Comparison of ENCODE assay signal across 24 mouse cellular contexts in genomic region chr16:91448895-91449294, GRCm38 (mm10). TPM values are rescaled to one million over a fixed set of nuclear protein-coding genes. Genes with fewer than 3 reads are reported as not detected.
DNase-seq lines count a peak whose midpoint lies in the region; ATAC-seq and TF ChIP-seq lines count a peak whose summit lies in the region.
"Had no signal": no experiment of that assay in that cellular context is flagged by ENCODE, and none has a peak within 500 bp of the region (broad histone marks: within the 10 kb centered on the region; RNA-seq: fewer than 3 reads in every experiment).

No protein-coding gene starts in this region.

- H3K4me1 ChIP-seq in liver, embryonic 14.5 days (replicated peaks; ENCODE audit: control insufficient read depth in 2 of 2, insufficient read depth in 2 of 2, low read length in 1 of 2) = peaks cover 39 to 67% of the 10 kb centered on the region in 2 experiments
- no peaks in the 10 kb centered on the region for H3K4me1 ChIP-seq in midbrain, embryonic 15.5 days
- H3K4me1 ChIP-seq: hindbrain, embryonic 15.5 days had no signal

- no peak for TF ChIP-seq EP300 in liver, embryonic 14.5 days (IDR thresholded peaks at IDR 0.05; ENCODE audit: low read depth)

- no peak for TF ChIP-seq CTCF in liver, embryonic 14.5 days (IDR thresholded peaks at IDR 0.05; ENCODE audit: low read depth)

- WGBS in liver, embryonic 14.5 days (ENCODE audit: insufficient replicate concordance) = 34% methylated on average over 7 of the region's 7 CpGs
- 88% methylated on average over 7 of the region's 7 CpGs for WGBS in midbrain, embryonic 15.5 days

- H3K27me3 ChIP-seq in liver, embryonic 14.5 days (ENCODE audit: control insufficient read depth, insufficient read depth, low read length) = no peaks in the 10 kb centered on the region
- H3K27me3 ChIP-seq in midbrain, embryonic 15.5 days (replicated peaks) = no peaks in the 10 kb centered on the region
- H3K27me3 ChIP-seq: embryonic facial prominence, embryonic 13.5 days; heart, embryonic 12.5 days; hindbrain, embryonic 15.5 days had no signal

- no peaks in the 10 kb centered on the region for H3K36me3 ChIP-seq in liver, embryonic 14.5 days (replicated peaks; ENCODE audit: control insufficient read depth, insufficient read depth, low read depth)
- no peaks in the 10 kb centered on the region for H3K36me3 ChIP-seq in midbrain, embryonic 15.5 days (replicated peaks)
- H3K36me3 ChIP-seq: embryonic facial prominence, embryonic 13.5 days; forebrain, embryonic 10.5 days; heart, embryonic 12.5 days; hindbrain, embryonic 15.5 days had no signal

- H3K9ac ChIP-seq in liver, embryonic 14.5 days (replicated peaks) = no peak overlapping the region
- no peak overlapping the region for H3K9ac ChIP-seq in midbrain, embryonic 15.5 days
- H3K9ac ChIP-seq: embryonic facial prominence, embryonic 13.5 days; heart, embryonic 12.5 days; hindbrain, embryonic 15.5 days had no signal

- H3K4me3 ChIP-seq in liver, embryonic 14.5 days (ENCODE audit: insufficient read depth in 1 of 2, low read depth in 2 of 2, low read length in 2 of 2) = no peak overlapping the region
- no peak overlapping the region for H3K4me3 ChIP-seq in midbrain, embryonic 15.5 days
- H3K4me3 ChIP-seq: embryonic facial prominence, embryonic 13.5 days; forebrain, embryonic 10.5 days; gastrocnemius, adult 2 months; heart, embryonic 12.5 days; hindbrain, embryonic 15.5 days had no signal

- H3K27ac ChIP-seq in liver, embryonic 14.5 days = peak overlapping the region; percentile 92
- H3K27ac ChIP-seq in midbrain, embryonic 15.5 days = no peak overlapping the region
- H3K27ac ChIP-seq: embryonic facial prominence, embryonic 13.5 days; forebrain, embryonic 10.5 days; gastrocnemius, adult 2 months; hindbrain, embryonic 15.5 days had no signal

- no peaks in the 10 kb centered on the region for H3K9me3 ChIP-seq in liver, embryonic 14.5 days (ENCODE audit: control insufficient read depth, low read length)
- no peaks in the 10 kb centered on the region for H3K9me3 ChIP-seq in midbrain, embryonic 15.5 days
- H3K9me3 ChIP-seq: embryonic facial prominence, embryonic 13.5 days; forebrain, embryonic 10.5 days; heart, embryonic 12.5 days; hindbrain, embryonic 15.5 days had no signal

- peak; percentile 75 for DNase-seq in liver
- DNase-seq in liver, embryonic 14.5 days (ENCODE audit: low read depth in 3 of 3, low spot score in 3 of 3) = no peak
- no peak for DNase-seq in layer of hippocampus, postnatal 36 days
- DNase-seq in adrenal gland, postnatal 10 days = no peak
- DNase-seq: adrenal gland, adult 8-10 months; cerebellum, adult 11 months; cerebellum, adult 8-10 months; cerebellum, postnatal 36 days; gastrocnemius, adult 2 months; gastrocnemius, postnatal 25 days had no signal

- ATAC-seq in erythroid progenitor cell, adult 5-6 weeks (replicated peaks; ENCODE audit: low FRiP score, poor library complexity, severe bottlenecking) = 0 out of 2 replicates have a peak, but pooled peaks have one; percentile 39
- ATAC-seq in liver, embryonic 14.5 days (ENCODE audit: insufficient read depth) = peak; percentile 55
- 0 out of 2 replicates have a peak, but pooled peaks have one; percentile 27 for ATAC-seq in megakaryocyte-erythroid progenitor cell, adult 5-6 weeks (replicated peaks; ENCODE audit: low FRiP score, low TSS enrichment, poor library complexity, severe bottlenecking)
- no peak for ATAC-seq in midbrain, embryonic 15.5 days (replicated peaks)
- ATAC-seq: forebrain, embryonic 14.5 days had no signal

- no peak overlapping the region for H3K4me2 ChIP-seq in liver, embryonic 14.5 days (ENCODE audit: low read depth)
- H3K4me2 ChIP-seq in midbrain, embryonic 15.5 days = no peak overlapping the region
- H3K4me2 ChIP-seq: embryonic facial prominence, embryonic 13.5 days; heart, embryonic 12.5 days; hindbrain, embryonic 15.5 days had no signal

RNA-seq across cellular contexts. Expression of gene Ifnar1, which starts 36.1 kb away (rescaled TPM):
- total RNA-seq in erythroid progenitor cell, adult 5-6 weeks (2015; ENCODE audit: low replicate concordance) = 31.9 and 32.1 TPM in 2 replicates
- total RNA-seq in erythroid progenitor cell, adult 5-6 weeks (2017; ENCODE audit: low replicate concordance) = 38.1 and 46.3 TPM in 2 replicates
- 9.3 and 11.6 TPM in 2 replicates for polyA plus RNA-seq in liver, embryonic 14.5 days (2012; rRNA removed)
- polyA plus RNA-seq in liver, embryonic 14.5 days (2014; fragmentation: Nextera tagmentation; extraction: Ambion mirVana) = 15.4 and 16.2 TPM in 2 replicates
- total RNA-seq in megakaryocyte-erythroid progenitor cell, adult 5-6 weeks (2014; fragmentation: Nextera tagmentation) = 16.3 and 19.6 TPM in 2 replicates
- total RNA-seq in megakaryocyte-erythroid progenitor cell, adult 5-6 weeks (2017) = 22.2 and 22.7 TPM in 2 replicates
- polyA plus RNA-seq in midbrain, embryonic 15.5 days (2015; fragmentation: Nextera tagmentation; extraction: Ambion mirVana) = 53.4 and 54.7 TPM in 2 replicates
- 10 to 100 TPM; 45.9 to 51.7 TPM for total RNA-seq in layer of hippocampus, postnatal 36 days (2021)
- 10 to 100 TPM; 71.2 to 85.3 TPM for total RNA-seq in adrenal gland, postnatal 10 days (2021)

RNA-seq across cellular contexts. Expression of gene Il10rb, which starts 42.9 kb away (rescaled TPM):
- 21.8 and 37.8 TPM in 2 replicates for total RNA-seq in erythroid progenitor cell, adult 5-6 weeks (2015; ENCODE audit: low replicate concordance)
- total RNA-seq in erythroid progenitor cell, adult 5-6 weeks (2017; ENCODE audit: low replicate concordance) = 20.5 and 33.1 TPM in 2 replicates
- polyA plus RNA-seq in liver, embryonic 14.5 days (2012; rRNA removed) = 12.4 and 12.7 TPM in 2 replicates
- polyA plus RNA-seq in liver, embryonic 14.5 days (2014; fragmentation: Nextera tagmentation; extraction: Ambion mirVana) = 24.9 and 28.7 TPM in 2 replicates
- 17.3 and 20.6 TPM in 2 replicates for total RNA-seq in megakaryocyte-erythroid progenitor cell, adult 5-6 weeks (2014; fragmentation: Nextera tagmentation)
- 23.1 and 29.0 TPM in 2 replicates for total RNA-seq in megakaryocyte-erythroid progenitor cell, adult 5-6 weeks (2017)
- polyA plus RNA-seq in midbrain, embryonic 15.5 days (2015; fragmentation: Nextera tagmentation; extraction: Ambion mirVana) = 11.7 and 11.9 TPM in 2 replicates
- total RNA-seq in layer of hippocampus, postnatal 36 days (2021) = 1 to 10 TPM; 8.9 to 9.2 TPM
- total RNA-seq in adrenal gland, postnatal 10 days (2021) = 10 to 100 TPM; 75.4 to 78.8 TPM

RNA-seq across cellular contexts. Expression of gene Gm21970, which starts 57.4 kb away (rescaled TPM):
- total RNA-seq in erythroid progenitor cell, adult 5-6 weeks (2015; ENCODE audit: low replicate concordance) = 4.7 and 12.6 TPM in 2 replicates
- total RNA-seq in erythroid progenitor cell, adult 5-6 weeks (2017; ENCODE audit: low replicate concordance) = not detected in 2 replicates
- 0.04 and 0.14 TPM in 2 replicates for polyA plus RNA-seq in liver, embryonic 14.5 days (2012; rRNA removed)
- 0.67 TPM in 1 of 2 replicates, not detected in the other for polyA plus RNA-seq in liver, embryonic 14.5 days (2014; fragmentation: Nextera tagmentation; extraction: Ambion mirVana)
- 7.6 TPM in 1 of 2 replicates, not detected in the other for total RNA-seq in megakaryocyte-erythroid progenitor cell, adult 5-6 weeks (2014; fragmentation: Nextera tagmentation)
- not detected in 2 replicates for total RNA-seq in megakaryocyte-erythroid progenitor cell, adult 5-6 weeks (2017)
- not detected in 2 replicates for polyA plus RNA-seq in midbrain, embryonic 15.5 days (2015; fragmentation: Nextera tagmentation; extraction: Ambion mirVana)
- not detected for total RNA-seq in layer of hippocampus, postnatal 36 days (2021)
- not detected for total RNA-seq in adrenal gland, postnatal 10 days (2021)
- total RNA-seq: ES-E14; gastrocnemius, postnatal 25 days; granulocyte monocyte progenitor cell, adult 5-6 weeks; heart, adult 8-10 months; heart, postnatal 25 days had no signal
- polyA plus RNA-seq: embryonic facial prominence, embryonic 13.5 days; forebrain, embryonic 10.5 days; forebrain, embryonic 14.5 days; heart, embryonic 12.5 days; heart, embryonic 16.5 days; hindbrain, embryonic 11.5 days; hindbrain, embryonic 15.5 days had no signal
